Mouse (Mus musculus) embryonic facial prominence, embryonic 14.5 days (tissue): ENCODE measurements around the gene Zbtb38. TPM values are rescaled to one million over a fixed set of nuclear protein-coding genes. Genes with fewer than 3 reads are reported as not detected.

Source experiments
- polyA plus RNA-seq: library from polyadenylated mRNA; unstranded; fragments of >200 nt; fragmentation: Nextera tagmentation; extraction: Ambion mirVana; gene quantifications from 2 replicates; pipeline ENCODE4 v1.2.1, GENCODE M21; 2014

Zbtb38 gene
- polyA plus RNA-seq, 1 experiment from 2014 or later: 18.1 TPM

Other genes starting within 250 kb of the Zbtb38 start
- gene Gm28729, start 227.6 kb downstream of the Zbtb38 start, polyA plus RNA-seq: 0.13 and 0.64 TPM in 2 replicates
- 16.7 and 17.9 TPM in 2 replicates for gene Rasa2, start 121.2 kb downstream of the Zbtb38 start, polyA plus RNA-seq
- 31.4 and 34.7 TPM in 2 replicates for gene Pxylp1, start 139.8 kb upstream of the Zbtb38 start, polyA plus RNA-seq